Mouse (Mus musculus) v-Abl transformed pro-B cells (cell line): Measurements from ENCODE around the gene Degs1.

Experiments
- in situ Hi-C, 2 experiments: fragments of 400-800 bp; cut with MboI; formaldehyde crosslinking; loops; one replicate each; pipeline ENCODE4 v1.15.1; 2025; ENCODE audit not compliant: unreplicated experiment in 2 of 2

Gene Degs1

DNA sequence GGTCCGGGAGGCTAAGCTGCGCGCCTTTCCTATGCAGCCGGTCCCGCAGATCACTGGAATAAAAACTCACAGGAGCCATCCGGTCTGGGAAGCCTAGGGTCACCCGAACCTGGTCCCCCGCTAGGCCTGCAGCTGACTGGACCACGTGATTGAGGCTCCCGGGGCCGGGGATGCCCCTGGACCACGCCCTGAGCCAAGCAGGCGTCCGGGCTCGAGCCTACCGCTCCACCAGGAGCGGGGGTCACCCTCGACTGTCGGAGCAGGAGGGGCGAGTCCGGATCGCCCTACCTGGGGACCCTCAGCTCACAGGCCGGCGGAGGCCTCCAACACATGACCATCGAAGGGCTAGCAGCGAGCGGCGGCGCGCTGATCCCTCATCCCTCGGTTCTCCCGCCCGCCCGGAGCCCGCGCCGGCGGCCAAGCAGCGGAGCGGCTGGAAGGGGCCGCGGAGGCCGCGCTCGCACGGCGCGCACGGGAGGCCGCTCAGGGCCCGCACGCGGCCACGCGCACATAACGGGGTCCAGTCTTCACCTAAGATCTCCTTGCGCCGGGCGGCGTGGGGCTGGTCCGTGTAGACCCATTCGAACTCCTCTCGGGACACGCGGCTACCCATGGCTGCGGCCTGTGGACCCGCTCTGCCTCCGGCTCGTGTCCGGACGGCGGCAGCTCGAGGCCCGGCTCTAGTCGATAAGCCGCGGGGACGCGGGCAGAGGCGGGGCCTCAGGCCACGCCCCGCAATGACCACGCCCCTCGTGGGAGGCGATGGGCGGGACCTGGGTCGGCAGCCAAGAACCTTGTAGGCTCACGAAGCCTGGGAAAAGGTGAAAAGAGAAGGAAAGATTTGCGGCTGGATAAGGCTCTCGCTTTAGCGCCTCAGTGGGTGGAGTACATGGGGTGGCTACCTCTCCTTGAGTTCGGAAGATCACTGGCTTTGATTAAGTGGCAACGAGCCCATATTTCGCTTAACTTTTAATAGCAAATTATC is at the start of gene Degs1:
Gene Degs1 (minus strand): TSS at position 714 of the 985 bp plus-strand sequence.
- in situ Hi-C loops = loop anchor here in 1 of 2 experiments (25.0 kb wide), 1 partner anchor 395 kb away; no protein-coding TSS in a partner anchor

DNA sequence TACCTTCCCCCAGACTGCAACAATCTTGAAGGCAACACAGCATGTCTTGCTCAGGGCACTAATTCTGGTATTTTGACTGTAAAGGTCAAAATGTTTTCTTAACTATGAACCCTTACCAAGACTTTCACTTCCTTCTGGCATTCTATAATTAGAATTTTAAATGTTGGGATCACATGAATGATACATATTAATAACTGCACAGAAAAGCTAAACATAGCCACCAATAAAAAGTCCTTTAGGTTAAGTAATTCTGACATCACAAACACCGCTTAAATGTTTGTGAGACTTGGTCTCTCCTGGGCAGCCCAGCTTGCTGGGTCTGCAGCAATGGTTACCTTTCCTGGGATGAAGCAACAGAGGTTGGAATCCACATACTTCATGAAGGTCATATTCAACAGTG is 43.3 kb upstream of the Degs1 start:
- in situ Hi-C loops = loop anchor here (25.0 kb wide), 2 partner anchors 189 to 439 kb away; no protein-coding TSS in a partner anchor

DNA sequence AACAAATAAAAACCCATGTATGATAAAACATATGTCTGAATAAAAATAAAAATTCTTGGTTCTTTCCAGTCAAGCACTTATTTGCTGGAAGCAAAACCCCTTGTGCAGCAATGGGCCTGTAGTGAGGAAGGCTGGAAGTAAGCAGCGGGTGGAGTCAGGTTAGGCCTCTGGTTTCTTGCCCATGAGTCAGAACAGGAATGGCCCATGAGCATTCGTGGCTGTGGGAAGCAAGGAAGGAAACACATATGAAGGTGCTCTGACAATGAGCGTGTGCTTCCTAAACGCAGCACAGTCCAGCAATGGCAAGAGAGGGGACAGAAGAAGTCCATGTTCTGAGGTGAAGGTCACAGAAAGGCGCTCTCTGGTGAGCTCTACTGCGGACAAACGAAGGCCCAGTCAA is 41.9 kb upstream of the Degs1 start:
- in situ Hi-C loops = no loop called here

DNA sequence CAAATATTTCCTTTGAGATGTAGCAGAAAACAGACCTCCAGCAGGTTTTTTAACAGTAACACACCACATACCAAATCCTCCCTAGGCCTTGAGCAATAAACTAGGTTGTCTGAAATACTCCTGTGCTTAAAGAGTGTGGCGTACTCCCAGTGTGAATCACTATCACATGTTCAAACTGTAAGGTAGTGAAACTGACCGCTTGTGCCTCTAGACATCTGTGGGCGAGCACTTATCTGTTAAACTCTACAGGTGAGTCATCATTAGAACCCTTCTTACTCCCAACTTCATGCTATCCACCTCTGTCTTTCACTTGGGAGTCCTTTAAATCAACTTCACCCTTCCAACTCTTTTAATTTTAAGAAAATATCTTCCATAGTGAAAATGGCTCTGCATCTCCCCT is 40.5 kb upstream of the Degs1 start:
- in situ Hi-C loops = no loop called here

DNA sequence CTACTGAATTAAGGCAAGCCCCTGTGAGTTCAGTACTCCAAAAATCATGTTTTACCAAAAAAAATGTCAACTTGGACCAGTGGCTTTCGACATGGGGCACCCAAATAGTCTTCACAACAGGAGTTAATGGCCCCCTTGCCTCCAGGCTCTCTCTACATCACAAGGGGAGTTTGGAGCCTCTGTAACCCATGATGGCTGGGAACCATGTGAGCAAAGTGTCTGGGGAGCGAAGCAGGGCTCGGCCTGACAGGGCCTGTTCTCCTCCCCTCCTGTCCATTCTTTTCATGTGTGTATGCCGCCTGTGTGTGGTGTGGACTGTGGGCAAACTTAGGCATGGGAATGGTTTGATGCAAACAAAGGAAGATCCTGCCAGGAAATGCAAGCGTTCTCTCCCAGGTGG is 31.6 kb upstream of the Degs1 start:
- in situ Hi-C loops = no loop called here

DNA sequence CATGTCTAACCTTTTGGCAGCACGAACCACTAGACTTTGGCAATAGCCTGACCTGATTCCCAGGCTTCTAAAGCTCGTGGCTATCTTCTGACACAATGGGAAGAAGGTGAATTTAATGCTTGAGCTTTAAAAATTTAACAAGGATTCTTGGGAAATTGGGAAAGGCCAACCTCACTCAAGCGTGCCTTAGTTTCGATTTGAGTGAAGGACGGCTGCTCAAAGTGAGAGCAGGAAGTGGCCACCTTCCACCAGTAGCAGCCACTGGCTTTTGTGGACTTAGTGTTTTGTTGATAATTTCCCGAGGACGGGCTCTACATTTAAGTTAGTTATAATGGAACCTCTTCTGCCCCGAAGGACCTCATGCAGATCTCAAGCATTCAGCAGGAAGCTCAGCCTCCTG is 30.6 kb upstream of the Degs1 start:
- in situ Hi-C loops = no loop called here

DNA sequence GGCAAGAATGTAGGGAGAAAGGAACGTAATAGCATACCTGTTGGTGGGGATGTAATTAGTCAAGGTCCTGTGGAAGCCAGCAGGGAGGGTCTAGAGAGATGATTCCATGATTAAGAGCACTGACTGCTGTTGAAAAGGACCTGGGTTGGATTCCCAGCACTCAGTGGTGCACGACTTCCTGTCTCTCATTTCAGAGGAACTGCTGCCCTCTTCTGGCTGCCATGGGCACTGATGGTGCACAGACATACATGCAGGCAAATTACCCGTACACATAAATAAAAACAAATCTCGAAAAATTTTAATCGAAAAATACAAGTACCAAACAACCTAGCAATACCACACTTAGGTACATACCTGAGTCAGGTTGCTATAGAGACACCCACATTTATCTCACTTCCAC is 28.8 kb upstream of the Degs1 start:
- in situ Hi-C loops = no loop called here

DNA sequence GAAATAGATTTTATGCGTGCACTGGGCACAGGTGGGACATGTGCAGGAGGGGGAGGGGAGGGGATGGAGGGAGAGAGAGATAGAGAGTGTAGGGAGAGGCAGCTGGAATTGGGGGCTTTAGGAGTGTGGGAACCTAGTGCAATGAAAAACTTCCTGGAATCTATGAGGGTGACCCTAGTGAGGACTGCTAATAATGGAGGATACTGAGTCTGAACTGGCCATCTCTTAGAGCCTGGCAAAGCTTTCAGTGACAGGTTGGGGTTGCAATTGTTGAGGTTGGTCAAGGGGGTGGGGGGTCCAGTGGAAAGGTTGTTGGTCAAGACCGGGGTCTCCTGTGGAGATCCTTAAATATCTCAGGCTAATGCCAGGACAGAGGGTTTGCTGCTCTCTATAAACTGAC is 27.7 kb upstream of the Degs1 start:
- in situ Hi-C loops = no loop called here

DNA sequence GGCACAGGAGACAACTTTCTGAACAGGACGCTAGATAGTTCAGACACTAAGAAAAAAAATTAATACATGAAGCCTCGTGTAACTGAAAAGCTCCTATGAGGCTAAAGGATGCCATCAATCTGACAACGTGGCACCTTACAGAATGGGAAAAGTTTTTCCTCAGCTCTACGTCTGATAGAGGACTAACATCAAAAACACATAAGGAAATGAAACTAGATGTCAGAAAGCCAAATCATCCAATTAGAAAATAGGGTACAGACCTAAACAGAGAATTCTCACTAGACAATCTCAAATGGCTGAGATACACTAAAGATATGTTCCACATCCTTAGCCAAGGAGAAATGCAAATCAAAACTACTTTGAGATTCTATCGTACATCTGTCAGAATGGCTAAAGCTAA is 26.8 kb upstream of the Degs1 start:
- in situ Hi-C loops = no loop called here

DNA sequence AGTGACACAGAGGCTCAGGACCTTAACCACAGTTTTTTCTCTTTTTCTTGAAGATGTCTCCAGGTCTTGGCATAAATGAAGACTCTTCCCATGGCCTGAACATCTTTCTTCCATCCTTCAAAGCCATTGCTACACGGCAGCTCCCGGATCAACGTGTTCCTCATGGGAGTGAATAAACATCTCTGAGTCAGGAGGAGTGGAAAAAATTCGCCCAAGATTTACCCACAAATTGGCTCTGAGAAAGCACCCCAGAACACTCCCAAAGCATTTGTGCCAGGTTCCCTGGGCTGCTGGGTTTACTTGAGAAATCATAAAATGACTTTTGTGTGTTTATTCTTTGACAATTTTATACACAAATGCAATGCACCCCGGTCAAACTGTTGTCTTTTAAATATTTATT is 20.3 kb upstream of the Degs1 start:
- in situ Hi-C loops = no loop called here

DNA sequence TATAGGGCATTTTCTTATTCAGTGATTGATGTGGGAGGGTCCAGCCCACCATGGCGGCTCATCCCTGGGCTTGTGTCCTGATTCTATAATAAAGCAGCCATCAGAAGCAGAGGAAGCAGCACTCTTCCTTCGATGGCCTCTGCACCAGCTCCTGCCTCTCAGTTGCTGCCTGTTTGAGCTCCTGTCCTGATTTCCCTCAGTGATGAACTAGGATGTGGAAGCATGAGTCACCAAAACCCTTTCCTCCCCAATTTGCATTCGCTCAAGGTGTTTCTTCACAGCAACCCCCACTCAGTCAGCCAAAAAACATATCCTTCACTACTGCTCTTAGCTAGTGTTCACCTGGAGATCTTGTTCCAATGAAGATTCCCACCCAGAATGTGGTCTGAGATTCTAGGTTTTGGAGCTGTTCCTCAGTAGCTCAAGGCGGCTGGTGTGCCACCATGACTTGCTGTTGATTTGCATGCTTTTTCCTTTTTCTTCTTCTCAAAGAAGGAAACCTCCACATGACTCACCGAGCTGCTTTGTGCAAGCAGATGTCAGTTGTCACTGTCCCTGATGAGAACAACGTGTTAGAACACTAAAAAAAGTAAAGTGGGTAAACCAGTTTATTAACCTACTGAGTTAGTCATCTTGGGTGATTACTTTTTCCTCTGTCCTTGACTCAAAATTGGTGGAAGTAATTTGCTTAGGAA is 19.7 kb upstream of the Degs1 start:
- in situ Hi-C loops = no loop called here

DNA sequence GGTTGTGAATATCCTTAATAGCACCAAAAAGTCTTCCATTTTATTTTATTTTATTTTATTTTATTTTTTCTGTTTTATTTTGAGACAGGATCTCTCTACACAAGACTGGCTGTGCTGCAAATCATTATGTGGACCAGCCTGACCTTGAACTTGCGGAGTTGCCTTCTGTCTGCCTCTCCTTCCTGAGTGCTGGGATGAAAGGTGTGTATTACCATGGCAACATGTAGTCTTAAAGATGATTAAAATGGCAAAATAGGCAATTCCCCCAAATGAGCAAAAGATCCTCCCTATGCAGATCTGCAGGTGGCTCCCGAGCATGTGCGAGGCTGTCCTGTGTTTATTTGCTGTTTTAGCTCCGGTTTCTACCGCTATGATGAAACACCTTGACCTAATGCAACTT is 15.2 kb upstream of the Degs1 start:
- in situ Hi-C loops = loop anchor here in 1 of 2 experiments (25.0 kb wide), 1 partner anchor 411 kb away; no protein-coding TSS in a partner anchor

DNA sequence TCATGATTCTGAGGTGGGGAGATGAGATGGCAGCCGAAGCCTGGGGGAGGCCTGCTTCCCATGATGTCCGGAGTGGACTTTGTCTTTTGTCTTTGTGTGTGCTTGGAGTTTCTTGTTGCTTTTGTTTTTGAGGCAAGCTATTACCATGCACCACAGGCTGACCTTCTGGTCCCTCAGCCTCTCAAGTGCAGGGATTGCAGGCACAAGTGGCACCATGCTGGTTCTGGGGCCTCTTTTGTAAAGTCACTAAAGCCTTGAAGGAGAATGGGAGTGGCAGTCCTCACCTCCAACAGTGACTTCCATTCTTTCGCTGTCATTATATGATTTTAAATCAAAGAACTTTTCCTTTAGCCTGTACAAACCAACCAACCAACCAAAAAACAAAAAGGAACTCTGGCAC is 14.6 kb upstream of the Degs1 start:
- in situ Hi-C loops = loop anchor here in 1 of 2 experiments (25.0 kb wide), 1 partner anchor 410 kb away; no protein-coding TSS in a partner anchor

DNA sequence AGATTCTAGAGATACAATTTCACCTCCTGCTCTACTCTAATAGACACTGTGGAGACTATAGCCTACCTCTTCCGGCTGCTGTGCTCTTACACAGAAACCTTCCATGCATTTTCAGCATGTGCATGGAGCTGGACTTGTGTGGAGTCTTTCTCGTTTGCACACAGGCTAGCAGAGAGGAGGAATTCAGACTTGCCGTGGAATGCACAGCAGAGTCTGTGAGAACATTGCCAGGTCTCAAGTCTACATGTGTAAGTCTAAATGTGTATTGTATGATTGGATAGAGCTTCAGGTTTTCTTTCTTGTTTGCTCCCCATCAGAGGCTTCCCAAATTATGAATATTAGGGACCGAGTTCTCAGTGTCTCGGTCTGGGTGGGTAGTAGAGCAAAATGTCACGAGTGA is 14.2 kb upstream of the Degs1 start:
- in situ Hi-C loops = loop anchor here in 1 of 2 experiments (25.0 kb wide), 1 partner anchor 410 kb away; no protein-coding TSS in a partner anchor

DNA sequence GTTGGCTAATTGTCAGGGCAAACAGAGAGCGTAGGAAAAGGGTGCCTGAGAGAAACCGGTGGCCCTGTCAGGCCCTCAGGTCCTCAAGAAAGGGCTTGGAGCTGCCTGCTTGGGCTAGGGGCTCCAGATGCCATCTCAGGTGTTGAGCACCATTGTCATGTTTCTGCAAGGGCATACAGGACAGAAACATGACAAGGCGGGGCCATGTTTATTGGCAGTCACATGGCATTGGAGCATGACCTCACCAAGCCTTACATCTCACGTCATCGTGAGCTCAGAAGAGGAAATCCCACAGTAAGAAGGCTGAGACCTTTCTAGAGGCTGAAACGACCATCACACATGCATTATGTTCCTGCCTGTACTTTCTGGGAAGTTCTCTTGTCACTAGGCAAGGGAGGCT is 13.5 kb upstream of the Degs1 start:
- in situ Hi-C loops = loop anchor here in 1 of 2 experiments (25.0 kb wide), 1 partner anchor 409 kb away; no protein-coding TSS in a partner anchor

DNA sequence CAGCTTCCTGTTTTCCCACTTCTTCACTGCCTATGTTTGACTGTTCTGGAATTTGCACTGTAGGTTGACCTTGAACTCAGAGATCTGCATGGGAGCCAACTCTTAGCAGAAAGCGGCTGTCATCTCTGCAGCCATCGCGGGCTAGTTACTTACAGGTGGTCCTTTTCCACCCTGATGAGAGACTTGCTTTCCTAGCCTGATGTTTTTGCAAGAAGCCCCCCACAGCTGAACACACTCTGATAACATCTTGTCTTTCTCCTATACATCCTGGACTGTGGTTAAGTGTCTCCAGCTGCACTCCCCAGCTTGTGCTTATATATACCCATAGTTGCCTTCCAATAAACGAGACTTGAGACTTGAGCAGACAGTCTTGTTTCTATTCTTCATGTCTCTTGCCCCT is 9.7 kb upstream of the Degs1 start:
- in situ Hi-C loops = loop anchor here in 1 of 2 experiments (25.0 kb wide), 1 partner anchor 405 kb away; no protein-coding TSS in a partner anchor

DNA sequence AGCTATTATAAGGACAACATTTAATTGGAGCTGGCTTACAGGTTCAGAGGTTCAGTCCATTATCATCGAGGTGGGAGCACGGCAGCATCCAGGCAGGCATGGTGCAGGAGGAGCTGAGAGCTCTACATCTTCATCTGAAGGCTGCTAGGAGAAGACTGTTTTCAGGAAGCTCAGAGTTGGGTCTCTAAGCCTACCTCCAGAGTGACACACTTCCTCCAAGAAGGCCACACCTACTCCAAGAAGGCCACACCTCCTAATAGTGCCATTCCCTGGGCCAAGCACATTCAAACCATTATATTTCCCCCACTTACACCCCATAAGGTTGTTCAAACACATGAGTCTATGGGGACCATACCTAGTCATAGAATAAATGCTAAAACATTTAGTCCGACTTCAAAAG is 8.1 kb upstream of the Degs1 start:
- in situ Hi-C loops = loop anchor here in 1 of 2 experiments (25.0 kb wide), 1 partner anchor 403 kb away; no protein-coding TSS in a partner anchor

DNA sequence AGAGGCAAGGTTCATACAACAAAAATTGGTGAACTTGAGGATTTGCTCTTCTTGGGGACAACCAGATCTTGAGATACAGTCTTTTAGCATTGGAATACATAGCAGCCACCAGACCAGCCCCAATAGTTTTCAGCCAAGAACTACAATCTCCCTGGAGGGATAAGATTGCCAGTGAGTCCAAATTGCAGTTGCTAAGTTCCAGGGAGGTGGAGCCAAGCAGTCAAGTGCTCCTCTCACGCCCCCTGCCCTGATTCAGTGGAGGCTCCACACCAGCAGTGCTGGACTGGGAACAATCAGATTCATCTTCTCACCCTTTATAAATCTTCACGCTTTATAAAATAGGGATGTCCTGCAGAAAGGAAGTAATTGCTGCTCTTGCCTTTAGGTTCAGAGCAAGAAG is 7.2 kb upstream of the Degs1 start:
- in situ Hi-C loops = loop anchor here in 1 of 2 experiments (25.0 kb wide), 1 partner anchor 402 kb away; no protein-coding TSS in a partner anchor

DNA sequence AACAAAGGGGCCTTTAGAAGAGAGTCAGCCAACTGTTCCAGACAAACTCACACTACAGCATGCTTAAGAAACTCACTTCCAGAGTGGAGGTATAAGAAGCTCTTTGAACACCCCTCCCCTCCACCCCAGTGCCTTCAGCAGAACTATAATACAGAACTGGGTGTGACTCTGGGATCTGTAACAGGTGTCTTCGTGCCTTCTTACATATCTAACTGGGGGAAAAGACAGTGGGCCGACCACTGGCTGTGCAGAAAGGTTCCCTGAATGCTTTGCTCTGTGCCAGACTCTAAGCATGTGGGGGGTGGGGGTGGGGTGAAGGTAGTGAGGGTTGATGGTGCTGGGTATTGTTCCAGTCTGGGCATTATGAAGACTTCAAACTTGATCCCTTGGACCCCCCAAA is 6.0 kb upstream of the Degs1 start:
- in situ Hi-C loops = loop anchor here in 1 of 2 experiments (25.0 kb wide), 1 partner anchor 401 kb away; no protein-coding TSS in a partner anchor

DNA sequence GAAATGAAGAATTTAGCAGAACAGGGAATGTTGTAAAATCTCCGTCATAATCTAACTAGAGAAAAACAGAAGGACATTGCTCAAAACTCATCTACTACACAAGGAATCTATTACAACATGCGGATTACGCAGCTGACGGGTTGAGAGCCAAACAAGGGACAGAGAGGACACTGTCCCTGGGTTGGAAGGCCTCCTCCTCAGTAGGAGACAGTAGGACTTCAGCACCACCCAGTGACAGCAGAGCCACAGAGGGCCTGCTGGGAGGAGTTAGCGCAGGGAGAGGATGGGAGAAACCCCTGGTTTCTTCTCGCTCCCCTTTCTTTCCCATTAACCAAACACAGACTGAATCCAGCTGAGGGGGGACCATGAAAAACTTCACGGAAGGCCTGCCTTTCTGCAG is 5.2 kb upstream of the Degs1 start:
- in situ Hi-C loops = loop anchor here in 1 of 2 experiments (25.0 kb wide), 1 partner anchor 400 kb away; no protein-coding TSS in a partner anchor

DNA sequence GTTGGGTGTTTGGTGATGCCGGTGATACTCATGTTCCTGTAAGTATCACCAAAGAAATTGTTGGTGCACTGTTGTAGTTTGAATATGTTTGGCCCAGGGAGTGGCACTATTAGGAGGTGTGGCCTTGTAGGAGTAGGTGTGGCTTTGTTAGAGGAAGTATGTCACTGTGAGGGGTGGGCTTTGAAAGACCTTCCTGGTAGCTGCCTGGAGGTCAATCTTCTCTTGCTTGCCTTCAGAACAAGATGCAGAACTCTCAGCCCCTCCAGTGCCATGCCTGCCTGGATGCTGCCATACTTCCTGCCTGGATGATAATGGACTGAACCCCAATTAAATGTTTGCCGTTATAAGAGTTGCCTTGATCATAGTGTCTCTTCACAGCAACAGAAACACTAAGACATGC is 2.2 kb upstream of the Degs1 start:
- in situ Hi-C loops = loop anchor here in 1 of 2 experiments (25.0 kb wide), 1 partner anchor 397 kb away; no protein-coding TSS in a partner anchor
